Mouse (Mus musculus): ENCODE measurements around the gene Shisa6. TPM values are rescaled to one million over a fixed set of nuclear protein-coding genes. Genes with fewer than 3 reads are reported as not detected.

The Shisa6 gene
- polyA plus RNA-seq, 1 experiment from 2014 or later: not detected

DNA sequence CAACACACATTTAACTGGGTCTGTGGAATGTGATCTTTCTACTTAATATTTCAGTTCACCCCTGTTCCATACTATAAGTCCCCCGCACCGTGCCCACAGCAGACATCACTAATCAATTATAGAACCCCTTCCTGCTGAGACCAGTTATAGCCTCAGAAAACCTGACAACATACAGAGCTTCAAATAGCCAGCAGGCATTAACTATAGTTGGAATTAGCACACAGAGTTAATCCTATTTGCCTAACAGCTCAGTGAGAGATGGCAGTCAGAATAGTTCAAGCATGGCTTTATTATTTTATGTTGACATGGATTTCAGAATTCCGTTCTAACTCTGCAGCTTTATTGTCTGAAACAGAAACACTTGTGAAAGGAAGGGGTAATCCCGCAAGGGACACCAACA, 8.5 kb upstream of the Shisa6 start:
- no peaks in the 10 kb centered on the region for H3K9me3 ChIP-seq (replicated peaks; ENCODE audit: control insufficient read depth, low read length)
- WGBS (ENCODE audit: insufficient replicate concordance): 68% methylated on average over 4 of the region's 4 CpGs

GRCm38 (mm10) chr11:66528146-66528545, 2.4 kb upstream of the Shisa6 start:
- H3K9ac ChIP-seq (ENCODE audit: low read depth, low read length): no peak overlapping the region
- peaks cover 45% of the 10 kb centered on the region for H3K27me3 ChIP-seq (ENCODE audit: control insufficient read depth, insufficient read depth, low read depth, low read length)
- no peak overlapping the region for H3K4me3 ChIP-seq (ENCODE audit: low read depth, low read length)
- no peak overlapping the region for H3K27ac ChIP-seq (ENCODE audit: low read length)
- no peak overlapping the region for H3K4me2 ChIP-seq (ENCODE audit: low read depth, low read length)
- H3K36me3 ChIP-seq (ENCODE audit: control insufficient read depth, insufficient read depth): no peaks in the 10 kb centered on the region
- H3K9me3 ChIP-seq (replicated peaks; ENCODE audit: control insufficient read depth, low read length): no peaks in the 10 kb centered on the region
- no peak for ATAC-seq (ENCODE audit: low read depth)
- H3K4me1 ChIP-seq (ENCODE audit: control insufficient read depth, low read depth, low read length): no peaks in the 10 kb centered on the region

More for the DNA sequence above, 8.5 kb upstream of the Shisa6 start:
- no peaks in the 10 kb centered on the region for H3K4me1 ChIP-seq (ENCODE audit: control insufficient read depth, low read depth, low read length)
- no peak overlapping the region for H3K4me2 ChIP-seq (ENCODE audit: low read depth, low read length)
- H3K27me3 ChIP-seq (ENCODE audit: control insufficient read depth, insufficient read depth, low read depth, low read length): no peaks in the 10 kb centered on the region
- H3K36me3 ChIP-seq (ENCODE audit: control insufficient read depth, insufficient read depth): no peaks in the 10 kb centered on the region
- no peak overlapping the region for H3K9ac ChIP-seq (ENCODE audit: low read depth, low read length)
- H3K4me3 ChIP-seq (ENCODE audit: low read depth, low read length): no peak overlapping the region
- H3K27ac ChIP-seq (ENCODE audit: low read length): no peak overlapping the region
- ATAC-seq (ENCODE audit: low read depth): no peak

DNA sequence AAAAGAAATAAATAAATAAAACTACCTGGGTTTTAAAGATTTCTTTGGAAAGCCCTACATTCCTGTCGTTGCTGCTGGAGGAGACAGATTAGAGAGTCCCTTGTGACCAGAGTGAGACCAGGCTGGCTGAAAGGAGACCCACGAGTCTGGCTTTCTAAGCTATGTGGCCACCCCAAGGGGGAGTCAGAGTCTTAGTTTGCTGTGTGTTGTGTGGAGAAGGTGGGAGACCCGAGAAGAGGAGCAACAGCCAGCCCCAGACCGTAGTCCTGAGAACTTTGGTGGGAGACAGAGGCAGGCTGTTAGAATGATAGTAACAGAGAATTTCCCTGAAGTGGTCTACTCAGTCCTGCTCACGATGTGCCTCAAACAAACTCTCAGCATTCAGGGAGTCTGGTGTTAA, 1.6 kb upstream of the Shisa6 start:
- 2% methylated on average over 5 of the region's 5 CpGs for WGBS (ENCODE audit: insufficient replicate concordance)
- peaks cover 47% of the 10 kb centered on the region for H3K27me3 ChIP-seq (ENCODE audit: control insufficient read depth, insufficient read depth, low read depth, low read length)
- no peak for ATAC-seq (ENCODE audit: low read depth)
- no peaks in the 10 kb centered on the region for H3K9me3 ChIP-seq (replicated peaks; ENCODE audit: control insufficient read depth, low read length)
- no peak overlapping the region for H3K27ac ChIP-seq (ENCODE audit: low read length)
- H3K4me3 ChIP-seq (ENCODE audit: low read depth, low read length): no peak overlapping the region
- no peaks in the 10 kb centered on the region for H3K36me3 ChIP-seq (ENCODE audit: control insufficient read depth, insufficient read depth)
- no peak overlapping the region for H3K4me2 ChIP-seq (ENCODE audit: low read depth, low read length)
- no peak overlapping the region for H3K9ac ChIP-seq (ENCODE audit: low read depth, low read length)
- no peaks in the 10 kb centered on the region for H3K4me1 ChIP-seq (ENCODE audit: control insufficient read depth, low read depth, low read length)

DNA sequence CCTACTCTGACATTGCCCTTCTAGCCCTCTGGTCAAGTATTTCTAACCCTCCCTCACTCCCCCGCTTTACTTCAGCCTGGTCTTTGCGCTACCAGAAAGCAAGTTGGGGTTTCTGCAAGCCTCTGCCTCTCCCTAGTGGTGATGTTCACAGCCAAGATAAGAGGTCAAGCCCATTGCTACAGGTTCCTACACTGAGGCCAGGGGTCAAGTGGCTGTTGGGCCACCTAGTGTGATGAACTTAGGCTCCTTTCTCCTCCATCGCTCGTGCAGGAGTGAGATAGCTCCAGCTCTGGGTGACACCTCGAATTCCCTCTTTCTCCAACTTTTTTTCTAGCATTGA, 1.2 kb upstream of the Shisa6 start:
- Histone ChIP-seq H3K9ac (ENCODE audit: low read depth, low read length) (no peak overlapping the region), H3K36me3 (ENCODE audit: control insufficient read depth, insufficient read depth) (no peaks in the 10 kb centered on the region), H3K9me3 (replicated peaks; ENCODE audit: control insufficient read depth, low read length) (no peaks in the 10 kb centered on the region), H3K27me3 (ENCODE audit: control insufficient read depth, insufficient read depth, low read depth, low read length) (peaks cover 47% of the 10 kb centered on the region), H3K4me1 (ENCODE audit: control insufficient read depth, low read depth, low read length) (no peaks in the 10 kb centered on the region), H3K27ac (ENCODE audit: low read length) (no peak overlapping the region), H3K4me3 (ENCODE audit: low read depth, low read length) (no peak overlapping the region), H3K4me2 (ENCODE audit: low read depth, low read length) (no peak overlapping the region)
- no peak for ATAC-seq (ENCODE audit: low read depth)
- WGBS (ENCODE audit: insufficient replicate concordance): under 1% methylated on average over 5 of the region's 5 CpGs

DNA sequence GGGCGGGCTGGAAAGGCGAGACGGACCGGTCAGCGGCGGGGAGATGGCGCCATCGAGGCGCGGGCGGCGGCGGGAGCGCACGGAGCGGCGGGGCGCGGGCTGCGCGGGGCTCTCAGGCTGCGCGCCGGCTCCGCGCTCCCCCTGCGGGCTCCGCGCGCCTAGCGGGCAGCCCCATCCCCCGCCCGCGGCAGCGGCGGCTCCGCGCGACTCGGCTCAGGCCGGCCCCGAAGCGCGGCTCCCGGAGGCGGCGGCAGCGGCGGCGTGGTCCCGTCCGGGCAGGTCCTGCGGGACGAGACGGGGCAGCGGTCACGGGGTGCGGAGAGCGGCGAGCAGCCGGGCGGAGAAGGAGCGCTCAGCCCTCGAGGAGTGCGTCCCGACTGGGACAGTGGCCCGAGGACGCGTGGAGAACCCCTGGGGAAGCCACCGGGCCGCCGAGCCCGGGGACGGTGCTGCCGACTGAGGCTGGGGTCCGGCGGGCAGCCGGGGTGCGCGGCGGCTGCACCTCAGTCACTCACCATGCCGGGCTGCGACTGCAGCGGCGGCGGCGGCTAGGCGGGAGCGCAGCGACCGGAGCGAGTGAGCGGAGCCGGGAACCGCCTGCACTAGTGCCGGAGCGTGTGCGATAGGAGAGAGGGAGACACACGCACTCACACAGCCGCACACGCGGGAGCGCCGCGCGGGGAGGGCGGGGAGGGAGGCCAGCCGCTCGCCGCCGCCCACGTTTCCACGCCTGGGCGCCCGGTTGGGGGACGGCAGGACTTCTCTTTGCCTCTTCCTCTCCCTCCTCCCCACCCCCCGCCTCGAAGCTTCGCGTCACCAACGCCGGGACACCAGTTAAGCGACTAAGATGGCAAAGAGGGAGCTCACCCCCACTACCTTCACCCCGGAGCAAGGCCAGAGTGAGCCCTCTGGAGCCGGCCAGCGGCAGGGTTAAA, 549 bp upstream of the Shisa6 start:
- Histone ChIP-seq H3K27ac (ENCODE audit: low read length) (no peak overlapping the region), H3K9ac (ENCODE audit: low read depth, low read length) (no peak overlapping the region), H3K4me2 (ENCODE audit: low read depth, low read length) (peak overlapping the region; percentile 43), H3K27me3 (ENCODE audit: control insufficient read depth, insufficient read depth, low read depth, low read length) (peaks cover 47% of the 10 kb centered on the region), H3K36me3 (ENCODE audit: control insufficient read depth, insufficient read depth) (no peaks in the 10 kb centered on the region), H3K9me3 (replicated peaks; ENCODE audit: control insufficient read depth, low read length) (no peaks in the 10 kb centered on the region), H3K4me3 (ENCODE audit: low read depth, low read length) (peak overlapping the region; percentile 34), H3K4me1 (ENCODE audit: control insufficient read depth, low read depth, low read length) (no peaks in the 10 kb centered on the region)
- ATAC-seq (ENCODE audit: low read depth): no peak
- 1% methylated on average over 99 of the region's 126 CpGs for WGBS (ENCODE audit: insufficient replicate concordance)

- no peaks in the 10 kb centered on the region for H3K9me3 ChIP-seq (replicated peaks; ENCODE audit: control insufficient read depth, low read length)
- no peak for ATAC-seq (ENCODE audit: low read depth)
- WGBS (ENCODE audit: insufficient replicate concordance): 32% methylated on average over 4 of the region's 4 CpGs
- H3K27me3 ChIP-seq (ENCODE audit: control insufficient read depth, insufficient read depth, low read depth, low read length): peaks cover 47% of the 10 kb centered on the region
- H3K36me3 ChIP-seq (ENCODE audit: control insufficient read depth, insufficient read depth): no peaks in the 10 kb centered on the region
- H3K9ac ChIP-seq (ENCODE audit: low read depth, low read length): no peak overlapping the region
- no peaks in the 10 kb centered on the region for H3K4me1 ChIP-seq (ENCODE audit: control insufficient read depth, low read depth, low read length)
- H3K4me3 ChIP-seq (ENCODE audit: low read depth, low read length): no peak overlapping the region
- H3K27ac ChIP-seq (ENCODE audit: low read length): no peak overlapping the region
- H3K4me2 ChIP-seq (ENCODE audit: low read depth, low read length): no peak overlapping the region
Measured at GRCm38 (mm10) chr11:66524251-66524650, 1.5 kb downstream of the Shisa6 start.

- Histone ChIP-seq H3K9ac (ENCODE audit: low read depth, low read length) (no peak overlapping the region), H3K9me3 (replicated peaks; ENCODE audit: control insufficient read depth, low read length) (no peaks in the 10 kb centered on the region), H3K4me1 (ENCODE audit: control insufficient read depth, low read depth, low read length) (no peaks in the 10 kb centered on the region), H3K27me3 (ENCODE audit: control insufficient read depth, insufficient read depth, low read depth, low read length) (peaks cover 41% of the 10 kb centered on the region), H3K4me3 (ENCODE audit: low read depth, low read length) (no peak overlapping the region), H3K4me2 (ENCODE audit: low read depth, low read length) (no peak overlapping the region), H3K27ac (ENCODE audit: low read length) (no peak overlapping the region), H3K36me3 (ENCODE audit: control insufficient read depth, insufficient read depth) (no peaks in the 10 kb centered on the region)
- 54% methylated on average over 4 of the region's 4 CpGs for WGBS (ENCODE audit: insufficient replicate concordance)
- ATAC-seq (ENCODE audit: low read depth): no peak
Measured at GRCm38 (mm10) chr11:66522376-66522775, 3.4 kb downstream of the Shisa6 start.

DNA sequence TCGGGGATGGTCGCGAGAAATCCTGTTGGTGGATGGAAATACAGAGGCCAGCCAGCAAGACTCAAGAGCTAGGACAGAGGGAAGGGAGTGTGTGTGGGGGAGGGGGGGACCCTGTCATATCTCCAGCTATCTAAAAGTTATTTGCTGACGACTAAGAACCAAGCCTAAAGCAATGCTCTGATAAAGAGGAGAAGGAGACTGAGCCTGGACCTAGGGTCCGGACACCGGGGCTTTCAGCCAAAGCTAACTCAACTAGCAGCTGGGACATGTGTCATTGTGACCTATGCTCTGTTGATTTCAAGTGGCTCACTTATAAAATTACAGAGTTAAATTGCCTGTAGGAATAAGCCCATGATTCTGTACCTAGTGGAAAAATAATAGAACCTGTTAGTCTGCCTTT, 6.4 kb downstream of the Shisa6 start:
- no peaks in the 10 kb centered on the region for H3K9me3 ChIP-seq (replicated peaks; ENCODE audit: control insufficient read depth, low read length)
- H3K4me2 ChIP-seq (ENCODE audit: low read depth, low read length): no peak overlapping the region
- no peaks in the 10 kb centered on the region for H3K4me1 ChIP-seq (ENCODE audit: control insufficient read depth, low read depth, low read length)
- no peak for ATAC-seq (ENCODE audit: low read depth)
- no peak overlapping the region for H3K27ac ChIP-seq (ENCODE audit: low read length)
- H3K9ac ChIP-seq (ENCODE audit: low read depth, low read length): no peak overlapping the region
- no peak overlapping the region for H3K4me3 ChIP-seq (ENCODE audit: low read depth, low read length)
- H3K36me3 ChIP-seq (ENCODE audit: control insufficient read depth, insufficient read depth): no peaks in the 10 kb centered on the region
- peaks cover 12% of the 10 kb centered on the region for H3K27me3 ChIP-seq (ENCODE audit: control insufficient read depth, insufficient read depth, low read depth, low read length)
- WGBS (ENCODE audit: insufficient replicate concordance): 68% methylated on average over 6 of the region's 6 CpGs

DNA sequence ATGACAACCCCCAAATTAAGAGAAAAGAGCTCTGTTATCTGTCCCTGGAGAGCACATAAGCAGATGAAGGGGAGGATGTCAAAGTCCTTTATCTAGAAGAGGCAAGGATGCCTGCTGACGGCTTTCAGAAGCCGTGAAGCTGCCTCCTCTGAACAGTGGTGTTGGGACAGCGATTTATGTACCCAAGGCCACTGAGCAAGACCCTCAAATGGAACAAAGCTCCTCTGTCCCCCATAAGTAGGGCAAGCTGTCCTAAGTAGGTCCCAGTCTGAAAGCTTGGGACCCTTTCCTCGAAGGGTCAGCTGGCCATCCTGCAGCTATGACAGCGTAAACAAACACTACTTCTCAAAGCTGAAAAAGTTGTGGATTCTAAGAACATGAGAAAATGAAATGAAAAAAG, 11.4 kb downstream of the Shisa6 start:
- no peak overlapping the region for H3K9ac ChIP-seq (ENCODE audit: low read depth, low read length)
- H3K36me3 ChIP-seq (ENCODE audit: control insufficient read depth, insufficient read depth): no peaks in the 10 kb centered on the region
- no peaks in the 10 kb centered on the region for H3K9me3 ChIP-seq (replicated peaks; ENCODE audit: control insufficient read depth, low read length)
- no peak for ATAC-seq (ENCODE audit: low read depth)
- no peaks in the 10 kb centered on the region for H3K27me3 ChIP-seq (ENCODE audit: control insufficient read depth, insufficient read depth, low read depth, low read length)
- no peak overlapping the region for H3K4me2 ChIP-seq (ENCODE audit: low read depth, low read length)
- H3K4me1 ChIP-seq (ENCODE audit: control insufficient read depth, low read depth, low read length): no peaks in the 10 kb centered on the region
- 60% methylated on average over 5 of the region's 5 CpGs for WGBS (ENCODE audit: insufficient replicate concordance)
- H3K27ac ChIP-seq (ENCODE audit: low read length): no peak overlapping the region
- no peak overlapping the region for H3K4me3 ChIP-seq (ENCODE audit: low read depth, low read length)

Data from liver, embryonic 16.5 days (tissue).